Mouse (Mus musculus) liver, embryonic 15.5 days (tissue): ENCODE measurements at regions not wholly inside any gene's neighbourhood (a gene's known extent, or its start where the extent isn't known, plus 50 kb on each side); places are given as distances from the start of the nearest gene placed in this dataset.
A peak's percentile ranks its signal among the peaks of the same experiment; 100 is the strongest.

Source experiments
- ATAC-seq: fragments of 200-750 bp; cut with Nextera tagmentation; 2 replicates; pipeline ENCODE4 v1.8.0; 2017; ENCODE audit warnings: moderate number of reproducible peaks, mild to moderate bottlenecking, moderate library complexity; ENCODE audit not compliant: insufficient read depth
- H3K27ac ChIP-seq: fragments of 300-500 bp; sonication (generic); replicated peaks from 2 replicates; pipeline ENCODE4 v1.5.1; 2015; ENCODE audit warnings: mild to moderate bottlenecking, inconsistent platforms
- H3K27me3 ChIP-seq: fragments of 300-500 bp; sonication (generic); 2 replicates; pipeline ENCODE4 v1.6.1; 2015; ENCODE audit warnings: mild to moderate bottlenecking, inconsistent platforms
- H3K36me3 ChIP-seq: fragments of 300-500 bp; sonication (generic); replicated peaks from 2 replicates; pipeline ENCODE4 v1.6.1; 2015; ENCODE audit warnings: moderate library complexity, mild to moderate bottlenecking, inconsistent platforms
- H3K4me1 ChIP-seq: fragments of 300-500 bp; sonication (generic); replicated peaks from 2 replicates; pipeline ENCODE4 v1.6.1; 2015; ENCODE audit warnings: inconsistent platforms
- H3K4me2 ChIP-seq: fragments of 300-500 bp; sonication (generic); 2 replicates; pipeline ENCODE4 v1.6.1; 2015; ENCODE audit warnings: moderate library complexity, mild to moderate bottlenecking, inconsistent platforms
- H3K4me3 ChIP-seq: fragments of 300-500 bp; sonication (generic); replicated peaks from 2 replicates; pipeline ENCODE4 v1.5.1; 2015; ENCODE audit warnings: mild to moderate bottlenecking, inconsistent platforms
- H3K9ac ChIP-seq: fragments of 300-500 bp; sonication (generic); 2 replicates; pipeline ENCODE4 v1.6.1; 2015; ENCODE audit warnings: moderate library complexity, mild to moderate bottlenecking, inconsistent platforms
- H3K9me3 ChIP-seq: fragments of 300-500 bp; sonication (generic); replicated peaks from 2 replicates; pipeline ENCODE4 v1.6.1; 2016; ENCODE audit warnings: inconsistent platforms
- WGBS: fragments of 180-500 bp; shearing (Covaris S2); methylation state at CpG from one replicate; pipeline ENCODE4 v1.1.7; 2015; ENCODE audit warnings: mixed read lengths; ENCODE audit not compliant: insufficient replicate concordance; 5-methylcytosine and 5-hydroxymethylcytosine counted together

GRCm38 (mm10) chr8:34447880-34448830, 336.6 kb upstream of the Gm10131 start:
- no peaks in the 10 kb centered on the region for H3K36me3 ChIP-seq
- ATAC-seq, result no peak
- no peaks in the 10 kb centered on the region; the same call in 1 of the 2 replicates for H3K4me1 ChIP-seq
- H3K9ac ChIP-seq, result no peak overlapping the region
- no peaks in the 10 kb centered on the region for H3K9me3 ChIP-seq
- H3K27me3 ChIP-seq, result no peaks in the 10 kb centered on the region
- no peak overlapping the region for H3K4me2 ChIP-seq
- H3K27ac ChIP-seq, result no peak overlapping the region
- no peak overlapping the region for H3K4me3 ChIP-seq
- WGBS, result 33% methylated on average over 18 of the region's 18 CpGs

GRCm38 (mm10) chr8:34442688-34443087, 331.2 kb upstream of the Gm10131 start:
- H3K27me3 ChIP-seq, result no peaks in the 10 kb centered on the region
- no peaks in the 10 kb centered on the region; the same call in 1 of the 2 replicates for H3K4me1 ChIP-seq
- ATAC-seq, result no peak
- no peak overlapping the region for H3K4me2 ChIP-seq
- no peaks in the 10 kb centered on the region for H3K36me3 ChIP-seq
- no peak overlapping the region for H3K27ac ChIP-seq
- WGBS, result 51% methylated on average over 3 of the region's 3 CpGs
- no peaks in the 10 kb centered on the region for H3K9me3 ChIP-seq
- H3K9ac ChIP-seq, result no peak overlapping the region
- H3K4me3 ChIP-seq, result no peak overlapping the region

- no peak overlapping the region for H3K4me2 ChIP-seq
- H3K4me1 ChIP-seq, result no peaks in the 10 kb centered on the region; the same call in 1 of the 2 replicates
- H3K27ac ChIP-seq, result no peak overlapping the region
- H3K36me3 ChIP-seq, result no peaks in the 10 kb centered on the region
- WGBS, result 51% methylated on average over 3 of the region's 3 CpGs
- H3K4me3 ChIP-seq, result no peak overlapping the region
- H3K27me3 ChIP-seq, result no peaks in the 10 kb centered on the region
- ATAC-seq, result no peak
- no peak overlapping the region for H3K9ac ChIP-seq
- H3K9me3 ChIP-seq, result no peaks in the 10 kb centered on the region
These were observed 330.2 kb upstream of the Gm10131 start for GRCm38 (mm10) chr8:34441756-34442155.

DNA sequence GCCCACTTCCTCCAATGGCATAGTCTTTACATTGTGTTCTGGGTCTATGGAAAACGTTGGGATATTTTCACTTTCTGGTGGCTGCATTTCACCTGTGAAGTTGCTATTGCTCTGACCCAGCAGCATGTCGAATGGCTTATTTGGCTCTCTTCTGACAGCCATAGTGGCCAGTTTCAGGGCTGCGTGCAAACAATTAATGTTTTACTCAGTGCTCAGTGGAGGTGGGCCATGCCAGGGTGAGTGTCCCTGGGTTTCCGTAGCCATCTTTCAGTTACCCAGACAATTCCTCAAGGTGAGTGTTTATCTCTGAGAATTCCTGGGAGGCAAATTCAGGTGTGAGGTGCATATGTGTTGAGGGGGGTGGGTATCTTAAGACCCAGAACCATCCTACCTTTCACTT, 329.2 kb upstream of the Gm10131 start:
- H3K27ac ChIP-seq, result no peak overlapping the region
- no peak overlapping the region for H3K9ac ChIP-seq
- no peak for ATAC-seq
- H3K4me2 ChIP-seq, result no peak overlapping the region
- H3K36me3 ChIP-seq, result no peaks in the 10 kb centered on the region
- 56% methylated on average over 4 of the region's 4 CpGs for WGBS
- H3K4me1 ChIP-seq, result no peaks in the 10 kb centered on the region; the same call in 1 of the 2 replicates
- H3K4me3 ChIP-seq, result no peak overlapping the region
- H3K27me3 ChIP-seq, result no peaks in the 10 kb centered on the region
- H3K9me3 ChIP-seq, result no peaks in the 10 kb centered on the region

GRCm38 (mm10) chr8:34438771-34439170, 327.2 kb upstream of the Gm10131 start:
- Histone ChIP-seq H3K27ac (no peak overlapping the region), H3K9ac (no peak overlapping the region), H3K9me3 (no peaks in the 10 kb centered on the region), H3K36me3 (no peaks in the 10 kb centered on the region), H3K27me3 (no peaks in the 10 kb centered on the region), H3K4me2 (no peak overlapping the region), H3K4me3 (no peak overlapping the region), H3K4me1 (no peaks in the 10 kb centered on the region; the same call in 1 of the 2 replicates)
- ATAC-seq, result no peak
- 60% methylated on average over 2 of the region's 2 CpGs for WGBS

GRCm38 (mm10) chr8:34431985-34432384, 320.4 kb upstream of the Gm10131 start:
- no peak for ATAC-seq
- Histone ChIP-seq H3K4me2 (no peak overlapping the region), H3K27ac (no peak overlapping the region), H3K4me3 (no peak overlapping the region), H3K36me3 (no peaks in the 10 kb centered on the region), H3K9ac (no peak overlapping the region), H3K4me1 (no peaks in the 10 kb centered on the region), H3K27me3 (no peaks in the 10 kb centered on the region), H3K9me3 (no peaks in the 10 kb centered on the region)
- 66% methylated on average over 7 of the region's 7 CpGs for WGBS

GRCm38 (mm10) chr8:34429231-34429630, 317.7 kb upstream of the Gm10131 start:
- no peaks in the 10 kb centered on the region for H3K4me1 ChIP-seq
- no peaks in the 10 kb centered on the region for H3K36me3 ChIP-seq
- ATAC-seq, result no peak
- H3K9ac ChIP-seq, result no peak overlapping the region
- no peak overlapping the region for H3K27ac ChIP-seq
- 52% methylated on average over 3 of the region's 3 CpGs for WGBS
- H3K9me3 ChIP-seq, result no peaks in the 10 kb centered on the region
- no peak overlapping the region for H3K4me3 ChIP-seq
- no peaks in the 10 kb centered on the region for H3K27me3 ChIP-seq
- H3K4me2 ChIP-seq, result no peak overlapping the region

DNA sequence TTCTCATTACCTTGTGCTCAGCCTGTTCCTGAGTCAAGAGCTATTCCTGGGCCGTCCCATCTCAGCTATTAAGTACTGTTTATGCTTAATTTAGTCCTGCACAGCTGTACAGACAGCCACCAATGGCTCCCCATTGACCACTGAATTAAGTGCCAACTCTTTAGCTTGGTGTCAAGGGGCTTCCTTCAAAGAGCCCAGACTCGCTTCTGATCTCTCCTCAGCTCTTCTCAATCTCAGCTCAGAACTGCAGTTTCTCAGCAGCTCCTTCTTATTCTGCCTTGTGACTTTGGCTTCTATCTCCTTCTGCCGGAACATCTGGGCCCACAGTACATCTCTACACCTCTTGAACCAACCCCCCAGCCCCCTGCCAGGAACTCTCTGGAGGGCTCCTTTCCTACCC, 290.0 kb upstream of the Gm10131 start:
- H3K27ac ChIP-seq, result no peak overlapping the region
- WGBS, result 63% methylated on average over 3 of the region's 3 CpGs
- H3K27me3 ChIP-seq, result no peaks in the 10 kb centered on the region
- H3K4me2 ChIP-seq, result no peak overlapping the region
- H3K4me3 ChIP-seq, result no peak overlapping the region
- H3K9ac ChIP-seq, result no peak overlapping the region
- H3K4me1 ChIP-seq, result no peaks in the 10 kb centered on the region; the same call in 1 of the 2 replicates
- no peaks in the 10 kb centered on the region for H3K36me3 ChIP-seq
- H3K9me3 ChIP-seq, result no peaks in the 10 kb centered on the region
- ATAC-seq, result no peak

GRCm38 (mm10) chr8:34398914-34399813, 287.6 kb upstream of the Gm10131 start:
- no peak overlapping the region for H3K4me3 ChIP-seq
- no peaks in the 10 kb centered on the region; the same call in 1 of the 2 replicates for H3K4me1 ChIP-seq
- H3K9me3 ChIP-seq, result no peaks in the 10 kb centered on the region
- 64% methylated on average over 14 of the region's 14 CpGs for WGBS
- no peak overlapping the region for H3K4me2 ChIP-seq
- no peak for ATAC-seq
- no peak overlapping the region for H3K27ac ChIP-seq
- no peaks in the 10 kb centered on the region for H3K27me3 ChIP-seq
- H3K36me3 ChIP-seq, result no peaks in the 10 kb centered on the region
- no peak overlapping the region for H3K9ac ChIP-seq

DNA sequence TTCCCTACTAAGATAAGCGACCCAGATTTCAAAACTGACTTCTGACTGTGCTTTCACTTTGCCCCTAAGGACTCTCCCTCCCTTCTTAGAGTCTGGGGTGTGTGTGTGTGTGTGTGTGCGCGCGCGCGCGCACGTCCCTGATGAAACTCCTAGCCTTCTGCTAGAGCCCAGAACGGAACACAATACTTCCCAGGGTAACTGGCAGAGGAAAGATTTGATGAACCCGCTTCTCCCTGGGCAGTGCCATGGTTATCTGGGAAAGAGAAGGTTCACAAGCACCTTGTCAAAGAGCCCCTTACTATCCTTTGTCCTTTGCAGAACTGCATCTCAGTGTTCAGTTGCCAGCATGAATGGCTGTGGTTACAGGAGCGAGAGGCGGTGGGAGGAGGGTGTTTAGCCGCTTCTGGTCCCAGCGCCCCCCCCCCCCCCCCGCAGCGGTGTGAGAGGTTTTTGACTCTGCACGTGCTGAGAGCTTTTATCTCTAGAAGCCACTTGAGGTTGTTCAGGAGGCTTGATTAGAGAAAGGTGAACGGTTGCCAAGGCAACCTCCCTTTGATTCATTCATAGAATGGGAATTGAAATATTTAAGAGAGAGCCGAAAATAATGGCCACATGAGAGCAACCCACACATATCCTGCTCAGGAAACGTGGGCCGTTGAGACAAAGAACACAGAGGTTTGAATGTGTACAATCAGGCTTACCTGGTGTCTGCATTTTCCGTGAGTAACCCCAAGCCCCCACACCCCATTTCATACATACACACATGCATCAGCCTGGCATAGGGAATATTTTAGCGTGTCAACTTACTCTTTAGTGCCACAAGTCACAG, 286.3 kb upstream of the Gm10131 start:
- whole genome bisulfite sequencing, result 36% methylated on average over 23 of the region's 23 CpGs
- no peak overlapping the region for H3K27ac ChIP-seq
- no peak overlapping the region for H3K9ac ChIP-seq
- no peaks in the 10 kb centered on the region for H3K27me3 ChIP-seq
- H3K36me3 ChIP-seq, result no peaks in the 10 kb centered on the region
- ATAC-seq, result no peak
- H3K4me2 ChIP-seq, result peak overlapping the region; percentile 20; the same call in 1 of the 2 replicates
- H3K9me3 ChIP-seq, result no peaks in the 10 kb centered on the region
- H3K4me3 ChIP-seq, result no peak overlapping the region
- H3K4me1 ChIP-seq, result no peaks in the 10 kb centered on the region; the same call in 1 of the 2 replicates
